Mouse (Mus musculus): ENCODE results near the gene Entpd1.
A peak's percentile ranks its signal among the peaks of the same experiment; 100 is the strongest.

GRCm38 (mm10) chr19:40611830-40612506 lies at the start of gene Entpd1, which contains the start of gene Tctn3:
- TF ChIP-seq EP300 (optimal IDR thresholded peaks at IDR 0.05) (no peak), CTCF (IDR thresholded peaks at IDR 0.05; ENCODE audit: low read depth) (peak; percentile 99)

Measured in stomach, postnatal 0 days (tissue).